Mouse (Mus musculus): Measurements from ENCODE around the gene Pclo.
"Not testable (repeated sequence)": the region's sequence is repeated elsewhere in the genome, so short reads cannot be mapped to it uniquely, and the experiment has no call there.

Pclo gene

DNA sequence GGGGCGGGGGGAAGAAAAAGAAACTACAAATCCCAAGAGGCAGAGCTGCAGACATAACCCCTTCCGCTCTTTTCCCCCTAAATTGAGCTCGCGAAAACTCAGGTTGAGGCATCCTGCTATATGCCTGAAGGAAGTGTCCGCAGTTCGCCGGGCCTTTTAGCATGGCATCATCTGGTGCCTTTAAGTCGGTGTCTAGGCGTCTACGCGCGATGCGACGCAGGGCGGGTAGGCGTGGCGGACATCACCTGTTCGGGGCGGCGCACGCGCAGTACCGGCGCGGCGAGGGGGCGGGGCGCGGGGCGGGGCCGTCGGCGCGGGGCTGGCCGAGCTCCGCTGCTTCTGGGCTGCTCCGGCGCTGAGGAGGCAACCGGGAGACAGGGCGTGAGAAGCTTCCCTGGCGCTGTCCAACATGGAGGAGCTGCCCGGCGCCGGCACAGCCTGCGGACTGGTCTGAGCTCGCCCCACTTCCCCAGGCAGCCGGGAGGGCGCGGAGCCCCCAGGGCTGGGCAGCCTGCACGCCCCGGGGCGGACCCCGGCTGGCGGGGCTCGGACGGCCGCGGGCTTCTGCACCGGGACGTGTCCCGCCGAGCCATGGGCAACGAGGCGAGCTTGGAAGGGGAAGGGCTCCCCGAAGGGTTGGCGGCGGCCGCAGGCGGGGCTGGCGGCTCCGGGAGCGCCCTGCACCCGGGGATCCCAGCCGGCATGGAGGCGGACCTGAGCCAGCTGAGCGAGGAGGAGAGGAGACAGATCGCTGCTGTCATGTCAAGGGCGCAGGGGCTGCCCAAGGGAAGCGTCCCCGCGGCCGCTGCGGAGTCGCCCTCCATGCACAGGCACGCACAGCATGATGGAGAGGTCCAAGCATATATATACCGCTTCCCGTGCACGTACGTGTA is at the start of gene Pclo:
Pclo (plus strand) TSS at position 288 of the 893 bp plus-strand sequence.
- in situ Hi-C loops (cut with MboI; ENCODE audit: unreplicated experiment in 2 of 2): no loop called here

GRCm38 (mm10) chr5:14494431-14494830 is 20.3 kb upstream of the Pclo start:
- in situ Hi-C loops (cut with MboI; ENCODE audit: unreplicated experiment in 2 of 2): not testable (repeated sequence)

DNA sequence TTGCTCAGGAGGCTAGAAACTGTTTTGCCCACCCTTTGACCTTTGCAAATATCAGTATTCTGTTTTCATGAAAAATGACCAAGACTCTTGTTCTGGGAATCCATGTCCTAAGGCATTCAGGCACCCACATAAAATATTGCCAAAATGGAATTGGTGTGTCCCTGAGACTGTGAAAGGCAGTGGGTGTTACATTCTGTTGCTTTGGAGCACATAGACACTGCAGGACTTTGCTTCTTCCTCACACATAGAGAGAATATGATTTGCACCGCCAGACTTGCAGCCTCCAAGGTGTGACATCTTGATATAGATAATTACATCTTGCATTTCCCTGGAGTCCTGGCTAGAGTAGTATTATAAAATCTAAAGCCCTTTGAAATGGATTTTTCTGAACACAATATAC is 6.2 kb upstream of the Pclo start:
- in situ Hi-C loops (cut with MboI; ENCODE audit: unreplicated experiment in 2 of 2): no loop called here

DNA sequence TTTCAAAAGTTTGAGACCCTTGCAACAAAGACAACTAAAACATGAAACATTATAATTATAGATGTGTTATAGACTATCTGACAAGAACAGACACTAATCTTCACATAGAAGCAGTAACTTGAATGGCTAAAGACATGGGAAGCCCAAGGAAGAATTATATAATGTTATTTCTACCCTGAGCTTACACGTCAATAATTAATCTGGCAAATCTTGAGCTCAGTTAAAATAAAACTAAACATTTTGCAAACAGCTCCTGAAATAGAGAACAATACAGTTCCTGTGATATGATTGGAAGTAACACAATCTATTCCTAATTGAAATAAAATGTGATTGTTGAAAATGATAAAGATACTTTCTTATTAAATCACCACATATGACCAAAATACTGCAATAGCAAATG is 5.1 kb upstream of the Pclo start:
- in situ Hi-C loops (cut with MboI; ENCODE audit: unreplicated experiment in 2 of 2): no loop called here

GRCm38 (mm10) chr5:14518131-14518832 is 3.6 kb downstream of the Pclo start:
- in situ Hi-C loops (cut with MboI; ENCODE audit: unreplicated experiment in 2 of 2): no loop called here

DNA sequence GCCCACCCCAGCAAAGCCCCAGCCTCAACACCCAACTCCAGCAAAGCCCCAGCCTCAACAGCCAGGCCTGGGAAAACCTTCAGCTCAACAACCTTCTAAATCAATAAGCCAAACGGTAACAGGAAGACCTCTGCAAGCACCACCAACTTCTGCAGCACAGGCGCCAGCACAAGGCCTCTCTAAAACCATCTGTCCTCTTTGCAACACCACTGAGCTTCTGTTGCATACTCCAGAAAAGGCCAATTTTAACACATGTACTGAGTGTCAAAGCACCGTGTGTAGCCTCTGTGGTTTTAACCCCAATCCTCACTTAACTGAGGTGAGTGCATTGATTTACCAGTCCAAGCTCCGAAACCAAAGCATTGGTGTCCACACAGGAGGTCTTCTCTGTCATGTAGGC is 7.3 kb downstream of the Pclo start:
- in situ Hi-C loops (cut with MboI; ENCODE audit: unreplicated experiment in 2 of 2): no loop called here

DNA sequence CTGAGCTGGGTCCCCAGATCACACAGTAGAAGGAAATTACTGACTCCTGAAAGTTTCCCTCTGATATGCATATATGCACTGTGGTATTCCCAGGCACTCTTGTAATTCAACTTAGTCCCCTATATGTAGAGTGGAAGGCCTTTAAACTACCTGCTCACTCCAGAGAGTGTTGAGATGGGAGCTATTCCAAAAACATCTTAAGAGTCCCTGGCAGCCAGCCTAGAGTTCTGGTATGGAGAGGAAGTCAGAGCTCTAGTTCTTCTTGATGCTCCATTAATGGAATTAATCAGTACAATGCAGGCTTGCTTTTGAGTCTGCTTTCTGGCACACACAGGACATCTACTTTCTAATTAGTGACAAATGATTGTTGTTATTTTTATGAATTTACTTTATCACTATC is 11.3 kb downstream of the Pclo start:
- in situ Hi-C loops (cut with MboI; ENCODE audit: unreplicated experiment in 2 of 2): no loop called here

DNA sequence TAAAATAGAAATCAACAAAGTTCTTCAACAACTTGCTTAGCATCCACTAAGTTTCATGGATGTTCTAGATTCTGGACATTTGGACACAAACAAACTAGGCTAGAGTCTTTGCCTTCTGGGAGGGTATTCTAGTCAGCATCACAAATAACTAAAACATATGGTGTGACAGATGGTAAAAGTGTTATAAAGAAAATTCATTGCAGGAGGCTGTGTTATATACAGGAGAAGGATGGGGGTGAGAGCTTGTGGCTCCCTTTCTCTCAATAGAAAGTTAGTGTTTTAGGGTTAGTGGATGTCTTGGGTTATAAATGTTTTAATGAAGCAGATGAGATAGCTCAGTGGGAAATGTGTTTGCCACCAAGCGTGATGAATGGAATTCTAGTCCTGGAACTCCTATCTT is 13.1 kb downstream of the Pclo start:
- in situ Hi-C loops (cut with MboI; ENCODE audit: unreplicated experiment in 2 of 2): no loop called here

DNA sequence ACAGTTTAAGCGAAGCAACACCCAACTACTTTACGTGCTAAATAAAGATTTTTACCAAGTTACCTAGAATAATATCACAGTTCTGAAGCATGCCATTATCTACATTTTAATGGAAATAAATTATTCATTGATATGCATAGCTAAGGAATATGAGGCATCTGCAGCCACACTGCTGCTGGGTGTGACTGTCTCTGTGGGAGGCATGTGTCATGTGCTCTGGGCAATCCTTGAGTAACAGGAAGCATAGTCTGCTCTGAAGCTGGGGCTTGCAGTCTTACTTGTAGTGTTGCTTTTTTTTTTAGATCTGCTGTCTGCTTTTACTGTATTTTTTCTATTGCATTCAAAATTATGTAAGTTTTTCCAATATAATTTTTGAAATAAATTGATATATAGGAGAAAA is 17.2 kb downstream of the Pclo start:
- in situ Hi-C loops (cut with MboI; ENCODE audit: unreplicated experiment in 2 of 2): no loop called here

DNA sequence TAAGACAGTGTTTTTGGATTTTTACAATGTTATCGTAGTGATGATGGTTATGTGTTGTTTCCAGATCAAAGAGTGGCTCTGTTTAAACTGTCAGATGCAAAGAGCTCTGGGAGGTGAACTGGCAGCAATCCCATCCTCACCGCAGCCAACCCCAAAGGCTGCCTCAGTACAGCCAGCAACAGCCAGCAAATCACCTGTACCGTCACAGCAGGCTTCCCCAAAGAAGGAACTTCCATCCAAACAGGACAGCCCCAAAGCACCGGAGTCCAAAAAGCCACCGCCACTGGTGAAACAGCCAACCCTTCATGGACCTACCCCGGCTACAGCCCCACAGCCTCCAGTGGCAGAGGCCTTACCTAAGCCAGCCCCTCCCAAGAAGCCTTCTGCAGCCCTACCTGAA is 24.6 kb downstream of the Pclo start:
- in situ Hi-C loops (cut with MboI; ENCODE audit: unreplicated experiment in 2 of 2): no loop called here

GRCm38 (mm10) chr5:14539961-14540627 is 25.4 kb downstream of the Pclo start:
- in situ Hi-C loops (cut with MboI; ENCODE audit: unreplicated experiment in 2 of 2): no loop called here

GRCm38 (mm10) chr5:14575626-14576025 is 60.9 kb downstream of the Pclo start:
- in situ Hi-C loops (cut with MboI; ENCODE audit: unreplicated experiment in 2 of 2): no loop called here

- in situ Hi-C loops (cut with MboI; ENCODE audit: unreplicated experiment in 2 of 2): no loop called here
Measured at GRCm38 (mm10) chr5:14591479-14591878, 76.8 kb downstream of the Pclo start.

GRCm38 (mm10) chr5:14595426-14596013 is 80.8 kb downstream of the Pclo start:
- in situ Hi-C loops (cut with MboI; ENCODE audit: unreplicated experiment in 2 of 2): no loop called here

DNA sequence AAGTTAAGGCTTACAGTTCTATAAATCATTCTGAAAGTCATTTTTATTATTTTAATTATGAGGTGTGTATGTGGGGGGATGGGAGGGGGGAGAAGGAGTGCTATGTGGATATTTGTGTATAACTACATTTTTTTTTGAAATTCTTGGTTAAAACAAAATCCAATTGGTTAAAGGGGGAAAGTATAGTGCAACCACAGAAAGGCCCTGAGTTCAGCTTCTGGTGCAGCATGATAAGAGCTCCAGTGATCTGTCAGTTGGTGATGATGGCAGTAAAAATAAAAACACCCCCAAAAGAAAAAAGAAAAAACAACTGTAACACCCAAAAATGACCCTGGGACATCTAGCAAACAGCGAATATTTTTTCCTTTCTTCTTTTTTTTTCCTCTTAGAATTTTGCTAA is 93.6 kb downstream of the Pclo start:
- in situ Hi-C loops (cut with MboI; ENCODE audit: unreplicated experiment in 2 of 2): no loop called here

DNA sequence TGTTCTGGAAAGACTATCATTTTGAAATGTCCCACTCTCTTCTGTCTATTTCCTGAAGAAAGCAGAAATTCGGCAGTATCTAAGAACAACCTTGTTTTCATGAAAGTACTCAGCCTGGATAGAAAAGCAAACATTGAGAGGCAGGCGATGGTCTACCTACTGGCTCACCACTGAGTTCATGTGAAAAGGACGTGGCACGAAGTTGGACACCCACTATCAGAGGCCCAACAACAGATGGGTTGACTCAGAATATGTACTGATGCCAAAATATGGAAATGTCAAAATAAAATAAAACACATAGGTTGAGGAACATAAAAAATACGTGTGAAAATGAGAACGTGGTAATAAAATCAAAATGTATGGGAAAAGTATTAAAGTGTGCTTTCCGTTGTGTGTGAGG is 106.4 kb downstream of the Pclo start:
- in situ Hi-C loops (cut with MboI; ENCODE audit: unreplicated experiment in 2 of 2): no loop called here

DNA sequence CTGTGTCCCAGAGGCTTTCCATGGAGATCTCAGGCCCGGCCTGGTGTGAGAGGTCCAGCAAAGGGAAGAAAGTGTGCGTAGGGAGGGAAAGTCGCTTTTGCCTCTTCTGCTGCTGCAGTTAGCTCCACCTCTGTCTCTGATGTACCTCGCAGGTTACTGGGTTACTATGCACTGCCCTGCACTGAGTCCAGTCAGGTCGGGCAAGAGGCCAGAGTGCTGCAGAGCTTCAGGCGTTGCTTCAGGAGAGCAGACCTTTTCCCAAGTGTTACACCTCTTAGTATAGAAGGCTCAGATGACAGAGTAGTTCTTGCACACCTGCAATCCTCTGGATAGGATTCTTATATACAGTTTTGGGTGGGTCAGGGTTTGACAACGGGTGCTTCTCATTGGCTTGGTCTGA is 108.6 kb downstream of the Pclo start:
- in situ Hi-C loops (cut with MboI; ENCODE audit: unreplicated experiment in 2 of 2): no loop called here

DNA sequence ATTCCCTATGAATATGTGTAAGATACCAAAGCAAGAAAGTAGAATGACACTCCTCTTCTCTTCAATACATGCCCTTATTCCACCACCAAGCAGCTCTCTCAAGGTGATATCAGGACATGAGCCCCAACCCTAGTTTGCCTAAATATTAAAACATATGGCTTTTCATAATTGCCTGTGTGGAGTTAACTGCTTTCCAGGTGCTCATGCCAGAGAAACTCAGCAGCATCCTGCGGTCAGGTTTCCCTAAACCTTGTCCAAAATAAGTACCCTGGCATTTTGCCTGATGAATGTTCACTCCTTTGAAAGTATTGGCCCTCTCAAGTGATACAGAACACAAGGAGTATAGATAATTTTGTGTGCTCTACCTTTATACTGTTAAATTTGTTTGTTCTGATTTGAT is 126.5 kb downstream of the Pclo start:
- in situ Hi-C loops (cut with MboI; ENCODE audit: unreplicated experiment in 2 of 2): no loop called here

- in situ Hi-C loops (cut with MboI; ENCODE audit: unreplicated experiment in 2 of 2): no loop called here
Measured at GRCm38 (mm10) chr5:14645856-14646255, 131.1 kb downstream of the Pclo start.

DNA sequence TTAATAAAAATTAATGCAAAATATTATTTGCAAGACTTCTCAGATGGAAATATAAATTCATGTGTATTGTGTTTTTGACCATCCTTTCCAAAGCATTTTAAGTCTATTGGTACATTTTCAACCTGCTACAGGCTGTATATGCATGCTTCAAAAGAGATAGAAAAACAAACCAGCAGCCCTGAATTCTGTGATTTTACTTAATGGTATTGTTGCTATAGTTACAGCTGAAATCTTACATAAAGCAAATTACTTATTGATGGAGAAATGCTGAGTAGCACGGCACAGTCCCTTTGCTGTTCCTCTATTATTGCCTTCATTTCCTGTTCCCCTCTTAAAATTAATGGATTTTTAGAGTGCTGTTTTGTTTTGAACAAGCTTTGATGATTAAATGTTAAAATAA is 145.9 kb downstream of the Pclo start:
- in situ Hi-C loops (cut with MboI; ENCODE audit: unreplicated experiment in 2 of 2): no loop called here

GRCm38 (mm10) chr5:14662180-14662579 is 147.5 kb downstream of the Pclo start:
- in situ Hi-C loops (cut with MboI; ENCODE audit: unreplicated experiment in 2 of 2): no loop called here

Measured in v-Abl transformed pro-B cells (cell line).